Mouse (Mus musculus): ENCODE results near the gene Serpinb3c.
"Not testable (repeated sequence)": the region's sequence is repeated elsewhere in the genome, so short reads cannot be mapped to it uniquely, and the experiment has no call there.

Serpinb3c gene

GRCm38 (mm10) chr1:107278261-107278660, at the start of gene Serpinb3c, which contains the start of gene Serpinb3b:
Gene Serpinb3c (minus strand): TSS chr1:107278371.
Gene Serpinb3b (minus strand): TSS chr1:107278361.
- not testable (repeated sequence) for DNase-seq

GRCm38 (mm10) chr1:107243170-107243569, 35.0 kb downstream of the Serpinb3c start:
- peak; percentile 1 for DNase-seq
